Mouse (Mus musculus) forebrain, embryonic 13.5 days (tissue): Measurements from ENCODE around the gene Vps52. TPM values are rescaled to one million over a fixed set of nuclear protein-coding genes. Genes with fewer than 3 reads are reported as not detected.

ENCODE experiments used
- ATAC-seq: fragments of 200-750 bp; cut with Nextera tagmentation; 2 replicates; pipeline ENCODE4 v1.8.0; 2017
- H3K27ac ChIP-seq: fragments of 300-500 bp; sonication (generic); 2 replicates; pipeline ENCODE4 v1.5.1; 2015; ENCODE audit warnings: inconsistent platforms, mild to moderate bottlenecking, moderate library complexity
- H3K27me3 ChIP-seq: fragments of 300-500 bp; sonication (generic); 2 replicates; pipeline ENCODE4 v1.6.1; 2015; ENCODE audit warnings: mild to moderate bottlenecking, inconsistent platforms
- H3K36me3 ChIP-seq: fragments of 300-500 bp; sonication (generic); 2 replicates; pipeline ENCODE4 v1.6.1; 2015; ENCODE audit warnings: mild to moderate bottlenecking, inconsistent platforms; ENCODE audit not compliant: poor library complexity, severe bottlenecking
- H3K4me1 ChIP-seq: fragments of 300-500 bp; sonication (generic); 2 replicates; pipeline ENCODE4 v1.6.1; 2015; ENCODE audit warnings: inconsistent platforms
- H3K4me2 ChIP-seq: fragments of 300-500 bp; sonication (generic); 2 replicates; pipeline ENCODE4 v1.6.1; 2015; ENCODE audit warnings: inconsistent platforms, mild to moderate bottlenecking, moderate library complexity
- H3K4me3 ChIP-seq: fragments of 300-500 bp; sonication (generic); 2 replicates; pipeline ENCODE4 v1.5.1; 2015; ENCODE audit warnings: mild to moderate bottlenecking, inconsistent platforms
- H3K9ac ChIP-seq: fragments of 300-500 bp; sonication (generic); 2 replicates; pipeline ENCODE4 v1.6.1; 2015; ENCODE audit warnings: mild to moderate bottlenecking, inconsistent platforms
- H3K9me3 ChIP-seq: fragments of 300-500 bp; sonication (generic); replicated peaks from 2 replicates; pipeline ENCODE4 v1.6.1; 2016; ENCODE audit warnings: inconsistent platforms
- WGBS: fragments of 180-500 bp; shearing (Covaris S2); methylation state at CpG from one replicate; pipeline ENCODE4 v1.1.7; 2015; 5-methylcytosine and 5-hydroxymethylcytosine counted together
- polyA plus RNA-seq: library from polyadenylated mRNA; unstranded; fragments of >200 nt; fragmentation: Nextera tagmentation; extraction: Ambion mirVana; gene quantifications from 2 replicates; pipeline ENCODE4 v1.2.1, GENCODE M21; 2015

Gene Vps52
- polyA plus RNA-seq = 58.6 and 61.4 TPM in 2 replicates

DNA sequence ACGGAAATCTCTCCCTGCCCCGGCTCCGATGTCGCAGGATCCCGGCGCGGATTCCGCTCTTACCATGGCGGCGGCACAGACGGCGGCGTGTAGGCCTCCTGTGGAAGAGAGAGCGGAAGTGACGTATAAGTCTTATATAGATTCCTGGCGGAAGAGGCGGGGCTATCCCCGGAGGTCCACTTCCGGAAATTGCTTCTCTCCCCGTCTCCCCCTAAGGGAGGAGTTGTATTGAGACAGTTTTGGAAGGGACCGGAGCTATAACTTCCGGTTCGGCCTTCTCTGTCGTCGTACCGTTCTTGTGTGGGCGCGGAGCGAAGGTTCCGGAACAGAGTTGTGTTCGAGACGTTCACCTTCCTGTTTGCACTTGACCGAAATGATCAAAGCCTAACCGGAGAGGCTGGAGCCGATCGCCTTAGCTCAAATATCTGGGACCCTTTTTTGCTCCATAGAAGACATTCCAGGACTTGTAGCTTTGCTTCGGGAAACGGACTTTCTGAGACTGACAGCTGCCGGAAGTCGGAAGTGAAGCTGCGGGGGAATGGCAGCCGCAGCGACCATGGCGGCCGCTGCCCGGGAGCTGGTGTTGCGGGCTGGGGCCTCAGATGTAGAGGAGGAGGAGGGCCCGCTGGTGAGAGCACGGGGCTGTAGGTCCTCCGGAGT, at the start of gene Vps52, which contains the start of gene Rps18:
Gene Vps52 (plus strand): TSS at position 258 of the 660 bp plus-strand sequence.
Gene Rps18 (minus strand): TSS at position 447 of the 660 bp plus-strand sequence.
- Histone ChIP-seq H3K27ac (peak within 1 kb of the TSS; percentile 92), H3K36me3 (peaks cover 64% of the 10 kb centered on the region), H3K27me3 (no peaks in the 10 kb centered on the region), H3K4me2 (peak within 1 kb of the TSS; percentile 95), H3K9me3 (no peaks in the 10 kb centered on the region), H3K4me1 (peaks cover 57% of the 10 kb centered on the region), H3K4me3 (peak within 1 kb of the TSS; percentile 98), H3K9ac (peak within 1 kb of the TSS; percentile 98)
- WGBS = 0% methylated on average over 50 of the region's 50 CpGs
- ATAC-seq = peak; percentile 93

DNA sequence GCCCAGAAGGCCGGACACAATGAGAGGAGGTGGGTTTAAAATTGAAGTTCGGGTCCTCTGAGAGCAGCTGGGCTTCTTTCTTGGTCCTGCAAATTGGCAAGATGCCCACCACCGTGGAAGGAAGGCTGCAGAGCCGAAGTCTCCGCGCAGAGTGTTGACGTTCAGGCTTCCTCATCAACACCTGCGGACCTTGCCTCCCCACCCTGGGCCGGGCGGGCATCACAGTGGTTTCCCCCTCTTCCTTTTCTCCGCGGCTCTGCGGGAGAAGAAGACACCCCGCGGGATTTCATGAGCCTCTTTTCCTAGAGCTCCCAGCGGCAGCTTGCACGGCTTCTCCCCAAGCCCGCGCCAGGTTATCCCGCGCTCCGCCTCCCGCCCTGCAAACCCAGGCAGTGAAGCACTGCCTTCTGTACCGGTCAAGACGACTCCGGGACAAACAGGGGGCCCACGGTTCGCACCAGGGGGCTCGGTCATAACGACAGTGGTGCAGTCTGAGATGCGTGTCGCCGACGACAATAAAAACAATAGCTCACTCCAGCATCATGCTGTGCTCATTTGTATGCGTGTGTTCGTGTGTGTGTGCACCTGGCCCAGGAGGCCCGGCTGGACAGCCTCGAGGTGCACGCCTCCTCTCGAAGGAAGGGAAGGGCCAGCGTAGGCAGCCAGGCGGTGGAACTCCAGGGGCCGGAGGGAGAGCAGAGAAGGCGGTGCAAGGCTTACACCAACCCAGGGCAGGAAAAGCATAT, 47.1 kb upstream of the Vps52 start:
- ATAC-seq = no peak
- no peaks in the 10 kb centered on the region for H3K27me3 ChIP-seq
- WGBS = under 1% methylated on average over 43 of the region's 44 CpGs

DNA sequence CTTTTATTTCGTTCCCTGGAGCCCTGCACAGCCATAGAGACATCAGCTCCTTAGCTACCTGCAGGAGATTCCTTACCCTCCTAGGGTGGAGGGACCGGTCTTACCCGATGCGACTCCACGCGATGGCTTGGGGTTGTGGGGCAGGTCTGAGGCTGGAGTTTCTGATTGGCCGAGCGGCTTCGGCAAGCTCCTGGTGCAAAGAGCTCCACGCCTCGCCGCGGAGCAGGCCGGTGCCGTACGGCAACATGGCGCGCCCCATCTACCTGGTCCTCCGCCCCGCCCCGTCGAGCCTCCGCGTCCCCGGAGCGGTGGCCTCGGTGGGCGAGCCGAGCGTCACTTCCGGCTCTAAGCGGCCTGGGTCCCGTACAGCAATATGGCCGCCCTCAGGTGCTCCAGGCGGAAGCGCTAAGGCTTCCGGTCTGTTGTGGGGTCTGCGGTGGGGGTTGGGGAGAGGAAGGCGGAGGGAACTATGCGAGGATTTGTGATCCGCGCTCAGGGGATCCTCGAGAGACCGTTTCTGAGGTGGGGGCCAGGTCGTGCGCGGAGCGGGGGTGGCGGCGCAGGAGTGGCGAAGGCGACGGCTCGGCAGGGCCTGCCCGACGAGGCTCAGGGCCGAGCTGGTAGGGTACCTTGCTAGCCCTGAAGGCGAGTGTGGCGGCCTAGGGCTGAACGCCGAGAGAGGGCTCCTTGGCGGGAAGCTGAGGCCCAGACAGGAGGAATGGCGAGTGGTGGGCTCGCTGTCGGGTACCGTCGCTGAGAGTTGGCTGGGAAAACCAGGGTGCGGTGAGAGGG, 46.3 kb upstream of the Vps52 start, which contains the start of gene Daxx:
Gene Daxx (plus strand): TSS at position 338 of the 792 bp plus-strand sequence.
- under 1% methylated on average over 68 of the region's 68 CpGs for WGBS
- H3K27ac ChIP-seq = peak within 1 kb of the TSS; percentile 84
- ATAC-seq = peak; percentile 97
- H3K9me3 ChIP-seq = no peaks in the 10 kb centered on the region
- H3K4me2 ChIP-seq = peak within 1 kb of the TSS; percentile 95
- H3K9ac ChIP-seq = peak within 1 kb of the TSS; percentile 89
- H3K27me3 ChIP-seq = no peaks in the 10 kb centered on the region
- peak within 1 kb of the TSS; percentile 88 for H3K4me3 ChIP-seq
- H3K36me3 ChIP-seq = peaks cover 36% of the 10 kb centered on the region
- H3K4me1 ChIP-seq = peaks cover 30% of the 10 kb centered on the region

More for the DNA sequence above, 47.1 kb upstream of the Vps52 start:
- peak overlapping the region; percentile 88 for H3K4me3 ChIP-seq
- peak overlapping the region; percentile 80 for H3K9ac ChIP-seq
- H3K27ac ChIP-seq = peak overlapping the region; percentile 84
- H3K9me3 ChIP-seq = no peaks in the 10 kb centered on the region
- peak overlapping the region; percentile 95 for H3K4me2 ChIP-seq
- peaks cover 28% of the 10 kb centered on the region for H3K36me3 ChIP-seq
- H3K4me1 ChIP-seq = peaks cover 27% of the 10 kb centered on the region

GRCm38 (mm10) chr17:33909869-33910250, 45.8 kb upstream of the Vps52 start:
- Histone ChIP-seq H3K4me3 (peak overlapping the region; percentile 88), H3K9me3 (no peaks in the 10 kb centered on the region), H3K27ac (peak overlapping the region; percentile 84), H3K4me1 (peaks cover 36% of the 10 kb centered on the region), H3K27me3 (no peaks in the 10 kb centered on the region), H3K4me2 (peak overlapping the region; percentile 95), H3K36me3 (peaks cover 40% of the 10 kb centered on the region), H3K9ac (peak overlapping the region; percentile 89)
- no peak for ATAC-seq
- WGBS = under 1% methylated on average over 14 of the region's 14 CpGs

- H3K9me3 ChIP-seq = no peaks in the 10 kb centered on the region
- WGBS = 51% methylated on average over 11 of the region's 11 CpGs
- ATAC-seq = no peak
- peak overlapping the region; percentile 88 for H3K4me3 ChIP-seq
- H3K4me1 ChIP-seq = peaks cover 43% of the 10 kb centered on the region
- no peak overlapping the region for H3K27ac ChIP-seq
- H3K9ac ChIP-seq = peak overlapping the region; percentile 89
- H3K4me2 ChIP-seq = peak overlapping the region; percentile 95
- H3K36me3 ChIP-seq = peaks cover 43% of the 10 kb centered on the region
- H3K27me3 ChIP-seq = no peaks in the 10 kb centered on the region
Observed at GRCm38 (mm10) chr17:33910346-33911051, 45.1 kb upstream of the Vps52 start.

GRCm38 (mm10) chr17:33911052-33911812, 44.4 kb upstream of the Vps52 start:
- no peak overlapping the region for H3K27ac ChIP-seq
- 90% methylated on average over 31 of the region's 31 CpGs for WGBS
- no peaks in the 10 kb centered on the region for H3K9me3 ChIP-seq
- H3K36me3 ChIP-seq = peaks cover 43% of the 10 kb centered on the region
- no peak overlapping the region for H3K4me3 ChIP-seq
- peaks cover 44% of the 10 kb centered on the region for H3K4me1 ChIP-seq
- H3K27me3 ChIP-seq = no peaks in the 10 kb centered on the region
- H3K9ac ChIP-seq = no peak overlapping the region
- no peak overlapping the region; the same call in 1 of the 2 replicates for H3K4me2 ChIP-seq
- no peak for ATAC-seq

- Histone ChIP-seq H3K36me3 (peaks cover 43% of the 10 kb centered on the region), H3K9ac (no peak overlapping the region), H3K4me2 (no peak overlapping the region), H3K27ac (no peak overlapping the region), H3K9me3 (no peaks in the 10 kb centered on the region), H3K4me1 (peaks cover 50% of the 10 kb centered on the region), H3K4me3 (no peak overlapping the region), H3K27me3 (no peaks in the 10 kb centered on the region)
- 92% methylated on average over 28 of the region's 28 CpGs for WGBS
- no peak for ATAC-seq
Observed at GRCm38 (mm10) chr17:33911813-33912414, 43.7 kb upstream of the Vps52 start.

- Histone ChIP-seq H3K9ac (no peak overlapping the region), H3K27me3 (no peaks in the 10 kb centered on the region), H3K4me1 (peaks cover 47% of the 10 kb centered on the region), H3K36me3 (peaks cover 55% of the 10 kb centered on the region), H3K4me2 (no peak overlapping the region), H3K9me3 (no peaks in the 10 kb centered on the region), H3K27ac (no peak overlapping the region), H3K4me3 (no peak overlapping the region)
- ATAC-seq = no peak
- 87% methylated on average over 10 of the region's 10 CpGs for WGBS
Observed at GRCm38 (mm10) chr17:33913264-33913663, 42.3 kb upstream of the Vps52 start.

DNA sequence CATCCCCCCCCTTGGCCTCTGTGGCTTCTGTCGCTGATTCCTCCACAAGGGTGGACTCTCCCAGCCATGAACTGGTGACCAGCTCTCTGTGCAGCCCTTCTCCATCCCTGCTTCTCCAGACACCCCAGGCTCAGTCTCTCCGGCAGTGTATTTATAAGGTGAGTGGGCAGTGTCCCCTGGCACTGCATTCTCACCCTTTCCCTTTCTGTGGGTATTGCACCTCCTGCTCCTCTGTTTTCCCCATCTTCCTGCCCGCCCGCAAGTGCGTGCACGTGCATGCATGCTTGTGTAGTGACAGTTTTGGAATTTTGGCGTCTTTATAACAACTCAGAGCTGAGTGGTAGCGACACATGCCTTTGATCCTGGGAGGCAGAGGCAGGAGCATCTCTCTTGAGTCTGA, 41.7 kb upstream of the Vps52 start:
- H3K27ac ChIP-seq = no peak overlapping the region
- no peak overlapping the region for H3K4me2 ChIP-seq
- H3K9me3 ChIP-seq = no peaks in the 10 kb centered on the region
- no peaks in the 10 kb centered on the region for H3K27me3 ChIP-seq
- peaks cover 50% of the 10 kb centered on the region for H3K4me1 ChIP-seq
- no peak overlapping the region for H3K9ac ChIP-seq
- peaks cover 56% of the 10 kb centered on the region for H3K36me3 ChIP-seq
- WGBS = 97% methylated on average over 8 of the region's 8 CpGs
- ATAC-seq = no peak
- no peak overlapping the region for H3K4me3 ChIP-seq

DNA sequence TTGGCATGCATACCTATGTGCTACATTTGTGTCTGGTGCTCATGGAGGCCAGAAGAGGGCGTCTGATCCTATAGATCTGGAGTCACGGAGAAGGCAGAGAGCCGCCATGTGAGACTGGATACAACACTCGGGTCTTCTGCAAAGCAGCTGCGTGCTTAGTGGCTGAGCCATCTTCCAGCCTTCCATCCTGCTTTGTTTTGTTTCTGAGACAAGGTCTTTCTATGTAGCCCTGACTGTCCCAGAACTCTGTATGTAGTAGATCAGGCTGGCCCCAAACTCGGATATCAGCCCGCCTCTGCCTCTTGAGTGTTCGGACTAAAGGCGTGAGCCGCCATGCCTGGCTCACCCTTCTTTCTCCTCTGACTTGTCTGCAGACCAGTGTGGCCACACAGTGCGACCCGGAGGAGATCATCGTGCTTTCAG, 40.6 kb upstream of the Vps52 start:
- 62% methylated on average over 13 of the region's 13 CpGs for WGBS
- Histone ChIP-seq H3K36me3 (peaks cover 56% of the 10 kb centered on the region), H3K27ac (peak overlapping the region; percentile 78; the same call in 1 of the 2 replicates), H3K27me3 (no peaks in the 10 kb centered on the region), H3K4me2 (peak overlapping the region; percentile 63), H3K9ac (0 out of 2 replicates have a peak overlapping the region, but pooled peaks have one; percentile 62), H3K9me3 (no peaks in the 10 kb centered on the region), H3K4me3 (peak overlapping the region; percentile 54), H3K4me1 (peaks cover 59% of the 10 kb centered on the region)
- no peak for ATAC-seq
